Mouse (Mus musculus) kidney, adult 8-10 months (tissue): ENCODE data around the gene Tssk6.

ENCODE experiments used
- DNase-seq, 2 experiments: peaks; one replicate each; pipeline ENCODE4 v3.0.0; 2022

Tssk6 gene

DNA sequence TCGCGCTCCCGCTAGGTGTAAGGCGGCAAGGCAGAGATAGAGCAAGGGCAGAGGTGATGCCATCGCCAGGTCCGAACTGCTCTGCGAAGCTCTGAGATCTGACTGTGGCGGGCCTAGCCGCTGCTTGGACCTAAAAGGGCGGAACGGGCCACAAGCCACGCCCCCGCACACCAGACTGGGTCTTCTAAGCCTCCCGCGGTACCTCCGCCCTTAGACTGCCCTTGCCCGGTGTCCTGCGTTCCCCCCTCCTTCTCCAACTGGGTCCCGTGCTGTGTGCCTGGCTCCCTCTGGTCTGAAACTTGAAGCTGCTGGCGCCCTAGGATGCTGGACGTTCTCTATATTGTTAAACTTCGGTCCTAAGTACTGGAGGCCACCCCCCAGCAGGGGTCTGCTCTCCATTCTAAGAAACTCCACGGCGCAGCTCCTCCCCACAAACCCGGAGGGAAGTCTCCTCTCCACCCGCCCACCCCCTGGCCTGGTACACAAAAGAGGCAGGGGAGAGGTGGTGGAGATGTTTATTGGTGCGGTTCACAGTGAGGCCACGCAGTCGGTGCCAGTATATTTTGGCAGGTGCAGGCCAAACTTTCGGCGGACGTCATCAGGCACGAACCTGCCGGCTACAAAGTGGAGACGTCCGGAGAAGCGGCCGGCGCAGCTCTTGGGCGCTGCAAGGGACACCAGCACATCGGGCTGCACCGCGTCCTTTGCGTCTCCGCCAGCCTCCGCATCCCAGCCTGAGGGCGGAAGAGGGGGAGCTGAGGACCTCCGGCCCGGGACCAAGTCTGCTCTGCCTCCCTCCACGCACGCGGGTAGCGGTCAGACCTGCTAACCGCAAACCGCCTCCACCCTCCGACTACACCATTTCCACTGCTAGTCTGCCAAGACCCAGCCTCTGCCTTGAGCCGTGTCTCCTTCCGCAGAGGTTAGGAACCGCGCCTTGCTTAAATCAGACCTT is 14.4 kb upstream of the Tssk6 start, which contains the start of gene Cilp2:
Gene Cilp2, minus strand, starts transcription at position 399 of the 955 bp plus-strand sequence.
- DNase-seq, result peak in 1 of 2 experiments; percentile 38

GRCm38 (mm10) chr8:69888244-69888866 is 13.6 kb upstream of the Tssk6 start:
- DNase-seq, result no peak

DNA sequence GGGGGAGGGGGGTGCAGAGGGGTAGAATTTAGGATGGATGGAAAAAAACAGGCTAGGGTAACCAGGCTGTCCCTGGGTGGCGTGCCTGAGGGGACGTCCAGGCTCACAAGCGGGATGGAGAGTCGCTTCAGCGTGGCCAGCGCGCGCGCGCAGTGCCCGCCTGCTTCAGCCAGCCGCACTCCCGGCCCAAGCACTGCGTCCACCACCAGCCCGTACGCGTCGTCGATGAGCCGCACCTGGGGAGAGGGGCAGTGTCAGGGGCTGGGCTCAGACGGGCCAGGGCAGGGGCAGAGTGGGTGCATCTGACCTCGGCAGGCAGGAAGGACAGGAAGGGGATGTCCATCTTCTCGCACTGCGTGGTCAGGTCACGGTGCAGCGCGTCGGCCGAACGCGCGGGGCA is 13.1 kb upstream of the Tssk6 start:
- DNase-seq, result no peak

GRCm38 (mm10) chr8:69890813-69891241 is 11.2 kb upstream of the Tssk6 start:
- peak in 1 of 2 experiments; percentile 40 for DNase-seq

- DNase-seq, result peak in 1 of 2 experiments; percentile 60
These were observed 8.1 kb upstream of the Tssk6 start for GRCm38 (mm10) chr8:69893863-69894262.

- no peak for DNase-seq
These were observed 7.1 kb upstream of the Tssk6 start for GRCm38 (mm10) chr8:69894836-69895332.

DNA sequence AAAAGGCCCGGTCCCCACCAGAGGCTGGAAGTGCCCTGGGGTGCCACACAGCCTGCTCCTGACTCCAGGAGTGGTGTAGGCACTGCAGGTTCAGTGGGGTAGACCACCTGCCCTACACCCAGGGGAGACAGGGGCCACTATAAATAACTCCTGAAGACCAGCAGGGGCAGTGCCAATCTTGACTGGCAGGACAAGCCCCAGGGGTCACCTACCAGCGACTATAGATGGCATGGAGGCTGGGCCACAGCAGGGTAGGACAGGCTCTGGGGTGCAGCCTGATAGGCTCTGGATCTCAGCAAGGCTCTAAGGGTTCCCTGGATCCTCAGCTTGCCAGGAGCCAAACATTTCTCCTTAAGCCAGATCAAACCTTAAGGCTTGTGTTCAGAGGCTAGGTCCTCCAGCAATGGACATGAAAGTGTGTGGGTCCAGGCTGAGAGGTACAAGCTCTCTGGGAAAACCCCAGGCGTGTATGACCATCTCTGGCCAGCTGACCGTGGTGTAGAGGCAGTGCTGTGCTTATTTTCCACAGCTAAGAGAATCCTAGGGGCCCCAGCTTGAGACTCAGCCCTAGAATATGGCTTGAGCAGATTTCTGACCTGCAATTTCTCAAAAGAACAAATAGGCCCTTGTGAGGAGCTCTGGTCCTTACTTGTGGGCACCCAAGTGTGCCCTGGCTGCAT is 6.1 kb upstream of the Tssk6 start:
- DNase-seq, result no peak

GRCm38 (mm10) chr8:69897857-69898256 is 4.1 kb upstream of the Tssk6 start:
- DNase-seq, result peak; percentile 46 to 51

DNA sequence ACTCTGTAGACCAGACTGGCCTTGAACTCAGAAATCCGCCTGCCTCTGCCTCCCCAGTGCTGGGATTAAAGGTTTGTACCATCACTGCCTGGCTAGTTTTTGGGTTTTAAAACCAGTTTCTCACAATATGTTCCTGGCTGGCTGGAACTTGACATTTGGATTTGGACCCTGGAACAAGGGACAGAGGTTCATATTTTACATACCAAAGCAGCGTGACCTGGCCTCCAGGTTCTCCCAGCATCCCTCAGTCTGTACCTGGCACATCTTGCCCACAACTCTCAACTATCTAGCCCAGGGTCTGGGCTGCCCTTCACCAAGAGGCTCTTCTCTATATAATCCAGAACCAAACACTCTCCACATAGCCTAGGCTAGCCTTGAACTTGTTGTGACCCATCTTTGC is 2.1 kb upstream of the Tssk6 start:
- DNase-seq, result peak in 1 of 2 experiments; percentile 51

DNA sequence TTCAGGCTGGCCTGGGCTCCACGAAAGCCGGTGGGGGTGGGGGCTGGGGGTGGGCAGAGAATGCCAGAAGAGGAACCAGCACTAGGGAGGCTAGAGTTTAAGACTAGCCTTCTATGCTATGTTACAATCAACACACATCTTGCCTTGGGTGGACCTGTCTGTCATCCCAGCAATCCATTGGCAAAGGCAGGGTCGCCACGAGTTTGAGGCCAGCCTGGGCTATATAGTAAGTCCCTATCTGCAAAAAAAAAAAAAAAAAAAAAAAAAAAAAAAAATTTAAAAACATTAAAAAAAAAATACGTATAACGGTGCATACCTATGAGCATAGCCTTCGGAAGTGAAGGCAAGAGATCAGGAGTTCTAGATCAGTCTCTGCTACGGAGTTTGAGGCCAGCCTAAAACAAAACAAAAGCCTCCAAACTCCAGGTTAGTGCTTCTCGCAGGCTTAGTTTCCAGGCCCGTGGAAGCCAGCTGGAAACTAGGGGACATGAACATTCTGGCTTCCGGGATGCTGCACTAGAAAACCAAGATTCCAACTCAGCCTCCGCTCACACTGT is 1.0 kb upstream of the Tssk6 start:
- no peak for DNase-seq

DNA sequence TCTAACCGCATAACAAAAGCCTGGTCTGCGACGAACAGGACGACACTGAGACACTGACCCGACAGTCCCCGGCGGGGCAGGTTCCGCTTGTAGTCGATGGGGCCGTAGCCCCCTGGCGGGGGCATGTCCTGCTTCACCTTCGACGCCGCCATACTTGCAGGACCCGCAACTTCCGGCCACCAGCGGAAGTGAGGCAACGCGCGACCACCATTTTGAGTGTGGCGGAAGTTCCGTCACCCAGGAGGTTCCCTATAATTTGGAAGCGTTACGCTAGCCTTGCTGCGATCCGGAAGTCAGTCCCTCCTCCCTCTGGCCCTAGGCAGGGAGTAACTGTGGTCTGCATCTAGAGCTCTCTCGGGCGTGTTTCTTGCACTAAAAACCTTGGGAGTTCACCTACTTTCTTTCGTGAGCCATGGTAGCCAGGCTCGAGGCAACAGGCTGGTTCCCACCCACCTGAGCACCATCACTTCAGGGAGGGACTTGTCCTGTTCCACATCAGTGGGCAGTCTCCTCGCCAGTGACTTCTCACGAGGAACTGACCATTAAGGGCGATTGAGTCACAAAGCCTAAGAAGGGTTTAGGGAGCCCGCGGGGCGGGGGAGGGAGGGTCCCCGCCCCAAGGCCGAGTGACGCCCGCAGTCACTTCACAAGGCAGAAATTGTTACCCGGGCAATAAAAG is 361 bp upstream of the Tssk6 start:
- DNase-seq, result peak; percentile 96 to 98

DNA sequence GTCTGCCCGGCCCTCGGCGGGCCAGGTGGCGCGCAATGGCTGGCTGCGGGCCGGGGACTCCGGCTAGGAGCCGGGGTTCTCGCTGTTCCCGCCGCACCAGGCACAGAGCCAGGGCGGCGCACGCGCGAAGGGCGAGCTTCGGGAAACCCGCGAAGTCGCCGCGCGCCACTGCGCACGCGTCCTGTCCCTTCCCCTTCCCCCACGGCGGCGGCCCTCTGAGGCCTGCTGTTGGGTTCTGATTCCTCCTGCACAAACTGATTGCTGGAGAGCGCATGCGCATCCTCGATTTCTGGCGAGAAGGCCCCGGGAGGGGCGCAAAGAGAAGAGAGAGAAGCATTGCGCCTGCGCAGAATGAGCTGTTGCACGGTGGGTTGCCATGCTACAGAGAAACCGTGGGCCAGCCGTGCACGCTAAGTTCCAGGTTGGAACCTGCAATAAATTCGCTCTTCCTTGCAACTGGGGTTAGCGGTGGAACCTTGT is 1.1 kb downstream of the Tssk6 start:
- peak; percentile 98 to 99 for DNase-seq

GRCm38 (mm10) chr8:69904096-69904495 is 2.1 kb downstream of the Tssk6 start:
- DNase-seq, result no peak

DNA sequence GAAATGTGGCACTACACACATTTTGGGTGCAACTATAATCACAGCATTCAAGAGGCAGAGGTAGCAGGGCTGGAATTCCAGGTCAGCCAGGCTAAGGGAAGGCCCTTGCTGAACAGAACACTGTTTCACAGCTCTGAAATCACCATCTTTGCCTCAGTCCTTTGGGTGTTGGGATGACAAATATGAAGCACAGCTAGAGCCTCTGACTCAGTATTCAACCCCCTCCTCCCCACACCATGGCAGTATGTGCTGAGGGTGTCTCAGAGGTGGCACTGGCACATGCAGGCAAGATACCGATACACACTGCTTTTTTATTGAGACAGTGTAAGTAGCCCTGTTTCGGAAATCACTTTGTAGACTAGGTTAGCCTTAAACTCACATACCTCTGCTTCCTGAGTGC is 4.3 kb downstream of the Tssk6 start:
- no peak for DNase-seq

DNA sequence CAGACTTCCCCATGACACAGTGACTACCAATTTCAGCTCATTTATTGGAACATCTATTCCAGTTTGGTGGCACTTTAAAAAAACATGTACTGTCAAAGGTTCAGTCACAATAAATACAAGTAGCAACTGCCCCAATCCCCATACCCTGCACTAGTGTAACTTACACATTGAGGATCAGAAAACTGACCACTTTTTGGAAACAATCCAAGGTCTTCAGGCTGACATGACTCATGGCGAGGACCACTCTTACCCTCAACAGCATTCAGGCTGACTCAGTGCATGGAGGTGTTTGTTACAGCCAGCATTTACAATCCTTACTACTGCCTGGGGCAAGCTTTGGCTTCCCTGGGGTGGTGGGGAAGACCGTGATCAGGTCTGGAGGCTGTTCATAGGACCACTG is 5.1 kb downstream of the Tssk6 start:
- no peak for DNase-seq

- DNase-seq, result no peak
These were observed 9.9 kb downstream of the Tssk6 start for GRCm38 (mm10) chr8:69911917-69912316.

DNA sequence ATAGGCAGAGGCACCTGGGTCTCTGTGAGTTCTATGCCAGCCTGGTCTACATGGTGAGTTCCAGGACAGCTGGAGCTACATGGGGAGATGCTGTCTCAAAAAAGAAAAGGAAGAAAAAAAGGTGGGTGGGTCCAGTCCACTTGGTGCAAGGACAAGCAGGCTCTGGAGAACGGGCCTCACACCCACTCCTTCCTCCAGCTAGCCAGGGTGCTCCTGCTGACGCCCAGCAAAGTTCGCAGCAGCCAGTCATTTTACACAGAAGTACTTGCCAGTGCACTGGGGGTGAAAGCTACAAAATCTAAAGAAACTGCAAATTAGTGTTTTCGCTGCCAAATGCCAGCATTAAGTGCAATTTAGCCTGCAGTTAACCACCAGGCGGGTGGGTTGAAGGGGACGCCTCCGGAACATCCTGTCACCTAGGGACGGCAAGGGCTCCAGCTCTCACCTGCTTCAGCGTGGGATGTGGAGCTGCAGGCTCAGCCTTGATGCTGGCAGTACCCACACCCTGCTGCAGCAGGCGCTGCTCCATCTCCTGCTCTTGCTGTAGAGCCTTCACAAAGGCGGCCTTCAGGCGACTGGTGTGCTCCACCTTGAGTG is 10.6 kb downstream of the Tssk6 start:
- DNase-seq, result no peak

DNA sequence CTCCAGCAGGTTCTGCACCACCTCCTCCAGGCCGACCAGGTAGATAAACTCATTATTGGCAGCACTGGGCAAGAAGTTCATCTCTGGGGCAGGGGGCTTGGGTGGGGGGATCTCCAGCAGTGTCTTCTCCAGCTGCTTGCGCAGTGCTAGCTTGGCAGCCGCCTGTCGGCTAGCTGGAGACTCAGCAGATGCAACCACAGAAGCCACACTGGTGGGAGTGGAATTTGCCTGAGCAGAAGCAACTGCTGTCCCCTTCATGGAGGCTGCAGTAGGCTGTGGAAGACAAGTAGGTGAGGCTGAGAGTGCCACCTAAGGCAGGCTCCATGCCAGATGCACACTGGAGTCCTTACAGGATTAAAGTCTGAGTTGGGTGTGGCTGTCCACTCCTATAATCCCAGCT is 12.5 kb downstream of the Tssk6 start:
- no peak for DNase-seq

GRCm38 (mm10) chr8:69915748-69916147 is 13.8 kb downstream of the Tssk6 start:
- DNase-seq, result no peak

GRCm38 (mm10) chr8:69918506-69918905 is 16.5 kb downstream of the Tssk6 start:
- no peak for DNase-seq

DNA sequence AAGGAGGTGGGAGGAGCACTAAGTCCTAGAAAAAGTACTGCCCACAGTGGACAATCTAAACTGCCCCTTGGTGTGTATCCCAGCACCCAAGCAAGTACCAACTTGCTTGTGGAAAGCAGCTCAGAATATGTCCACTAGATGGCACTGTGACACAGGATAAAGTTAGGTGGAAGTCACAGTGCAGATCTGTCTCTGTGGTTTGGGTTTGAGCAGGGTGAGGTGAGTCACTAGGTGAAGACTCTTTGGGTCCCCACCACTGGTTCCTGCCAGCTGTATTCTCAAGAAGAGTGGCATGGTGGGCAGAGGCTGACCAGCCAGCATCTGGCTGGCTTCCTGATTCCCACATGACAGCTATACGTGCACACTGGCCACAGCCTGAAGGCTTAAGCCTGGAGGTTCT is 17.0 kb downstream of the Tssk6 start:
- DNase-seq, result peak; percentile 80 to 82
